Mouse (Mus musculus) embryonic facial prominence, embryonic 13.5 days (tissue): ENCODE measurements around the gene Nhlrc3. TPM values are rescaled to one million over a fixed set of nuclear protein-coding genes. Genes with fewer than 3 reads are reported as not detected.

Experiments used
- ATAC-seq: fragments of 200-750 bp; cut with Nextera tagmentation; 2 replicates; pipeline ENCODE4 v1.8.0; 2017; ENCODE audit warnings: low read depth; ENCODE audit not compliant: insufficient number of reproducible peaks, insufficient read depth, low FRiP score, low TSS enrichment
- H3K27ac ChIP-seq: fragments of 300-500 bp; sonication (generic); 2 replicates; pipeline ENCODE4 v1.5.1; 2015; ENCODE audit warnings: moderate library complexity, mild to moderate bottlenecking, inconsistent platforms
- H3K27me3 ChIP-seq: fragments of 300-500 bp; sonication (generic); 2 replicates; pipeline ENCODE4 v1.6.1; 2015; ENCODE audit warnings: mild to moderate bottlenecking, inconsistent platforms
- H3K36me3 ChIP-seq: fragments of 300-500 bp; sonication (generic); 2 replicates; pipeline ENCODE4 v1.6.1; 2015; ENCODE audit warnings: mild to moderate bottlenecking, inconsistent platforms
- H3K4me1 ChIP-seq: fragments of 300-500 bp; sonication (generic); 2 replicates; pipeline ENCODE4 v1.6.1; 2015; ENCODE audit warnings: inconsistent platforms
- H3K4me2 ChIP-seq: fragments of 300-500 bp; sonication (generic); 2 replicates; pipeline ENCODE4 v1.6.1; 2015; ENCODE audit warnings: moderate library complexity, mild to moderate bottlenecking, inconsistent platforms
- H3K4me3 ChIP-seq: fragments of 300-500 bp; sonication (generic); 2 replicates; pipeline ENCODE4 v1.5.1; 2015; ENCODE audit warnings: mild to moderate bottlenecking, inconsistent platforms
- H3K9ac ChIP-seq: fragments of 300-500 bp; sonication (generic); 2 replicates; pipeline ENCODE4 v1.6.1; 2015; ENCODE audit warnings: mild to moderate bottlenecking, inconsistent platforms
- H3K9me3 ChIP-seq: fragments of 300-500 bp; sonication (generic); 2 replicates; pipeline ENCODE4 v1.6.1; 2016; ENCODE audit warnings: inconsistent platforms
- WGBS: fragments of 180-500 bp; shearing (Covaris S2); methylation state at CpG from one replicate; pipeline ENCODE4 v1.1.7; 2015; ENCODE audit warnings: mixed read lengths; 5-methylcytosine and 5-hydroxymethylcytosine counted together
- polyA plus RNA-seq: library from polyadenylated mRNA; unstranded; fragments of >200 nt; fragmentation: Nextera tagmentation; extraction: Ambion mirVana; gene quantifications from 2 replicates; pipeline ENCODE4 v1.2.1, GENCODE M21; 2015

The Nhlrc3 gene
- 9.0 and 11.7 TPM in 2 replicates for polyA plus RNA-seq

DNA sequence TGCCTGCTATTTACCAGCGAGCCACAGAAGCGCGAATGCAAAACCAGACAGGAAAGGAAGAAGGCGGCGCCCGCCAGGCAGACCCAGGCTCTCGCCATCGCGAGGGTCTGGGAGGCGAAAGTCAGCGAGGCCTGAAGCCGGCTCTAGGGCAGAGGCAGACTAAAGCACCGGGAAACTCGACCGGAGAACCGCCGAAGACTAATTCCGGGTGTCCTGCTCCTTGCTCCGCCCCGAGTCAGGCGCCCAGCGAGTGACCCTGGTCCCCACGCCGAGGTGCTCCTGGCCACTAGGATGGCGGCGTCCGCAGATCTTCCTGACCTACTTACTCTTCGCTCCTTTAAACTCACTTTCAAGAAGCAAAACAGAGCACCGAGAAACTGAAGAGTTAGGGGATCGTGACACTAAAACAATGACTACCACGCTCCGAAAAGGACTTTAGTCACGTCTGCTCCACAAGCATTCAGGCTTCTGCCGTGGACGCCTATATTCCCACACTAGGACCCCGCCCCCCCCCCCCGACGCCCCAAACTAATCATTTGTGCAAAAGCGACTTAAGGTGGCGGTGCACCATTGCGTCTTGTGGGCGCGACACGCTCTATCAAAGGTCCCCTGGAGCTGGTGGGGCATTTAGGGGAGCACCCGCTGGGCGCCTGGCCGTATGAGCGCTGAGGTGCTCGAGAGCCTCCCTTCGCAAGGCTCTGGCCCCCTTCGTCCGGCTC, at the start of gene Nhlrc3, which contains the start of gene Proser1:
Gene Nhlrc3 (minus strand): TSS at position 287 of the 719 bp plus-strand sequence.
Gene Proser1 (plus strand): TSS at position 621 of the 719 bp plus-strand sequence.
- Histone ChIP-seq H3K4me3 (peak within 1 kb of the TSS; percentile 85), H3K9me3 (no peaks in the 10 kb centered on the region), H3K36me3 (peaks cover 19% of the 10 kb centered on the region), H3K4me1 (peaks cover 31% of the 10 kb centered on the region), H3K27ac (peak within 1 kb of the TSS; percentile 89), H3K9ac (peak within 1 kb of the TSS; percentile 94), H3K4me2 (peak within 1 kb of the TSS; percentile 80), H3K27me3 (no peaks in the 10 kb centered on the region)
- WGBS, result under 1% methylated on average over 52 of the region's 52 CpGs
- ATAC-seq, result peak; percentile 95

DNA sequence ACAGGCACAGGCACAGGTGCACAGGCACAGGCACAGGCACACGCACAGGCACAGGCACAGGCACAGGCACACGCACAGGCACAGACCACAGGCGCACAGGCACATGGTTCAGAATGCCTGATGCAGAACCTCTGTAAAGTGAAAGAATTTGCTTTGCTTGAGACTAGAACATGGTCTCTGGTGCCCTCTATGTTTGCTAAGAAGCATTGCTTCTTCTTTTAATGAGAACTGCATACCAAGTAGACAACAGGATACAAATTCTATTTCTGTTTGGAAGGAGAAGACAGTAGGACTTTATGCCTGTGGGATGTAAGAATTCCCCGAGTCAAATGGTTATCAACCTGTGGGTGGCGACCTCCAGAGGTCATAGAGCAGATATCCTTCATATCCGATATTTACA, 39.3 kb upstream of the Nhlrc3 start:
- Histone ChIP-seq H3K27ac (no peak overlapping the region), H3K36me3 (no peaks in the 10 kb centered on the region), H3K9me3 (no peaks in the 10 kb centered on the region), H3K9ac (no peak overlapping the region), H3K4me1 (0 out of 2 replicates have a peak, but pooled peaks cover 6% of the 10 kb centered on the region), H3K4me2 (no peak overlapping the region), H3K4me3 (no peak overlapping the region), H3K27me3 (no peaks in the 10 kb centered on the region)
- WGBS, result 66% methylated on average over 6 of the region's 6 CpGs
- ATAC-seq, result no peak

DNA sequence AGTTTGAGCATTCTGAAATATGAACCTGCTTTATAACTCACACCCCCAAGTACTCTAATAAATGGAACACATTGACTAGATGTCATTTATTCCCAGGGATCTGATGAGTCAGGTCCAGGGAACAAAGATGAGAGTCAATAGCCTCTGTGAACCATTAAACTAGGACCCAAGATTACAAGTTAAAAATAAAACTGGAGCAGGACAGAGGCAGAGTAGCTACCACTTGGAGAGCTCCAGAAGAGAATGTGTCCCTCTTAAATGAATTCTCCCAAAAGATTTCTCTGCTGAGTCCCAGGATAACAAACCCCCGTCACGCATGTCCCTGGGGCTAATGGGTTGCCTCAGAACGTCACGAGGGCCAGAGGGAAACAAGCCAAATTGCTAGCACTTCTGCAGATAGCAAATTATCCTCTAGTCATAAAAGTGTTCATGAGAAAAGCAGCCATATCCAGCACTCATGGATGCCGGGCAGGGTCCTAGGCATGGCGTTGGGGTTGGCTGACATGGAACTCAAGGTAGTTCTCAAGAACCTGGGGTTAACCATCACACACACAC, 35.3 kb upstream of the Nhlrc3 start:
- Histone ChIP-seq H3K27ac (no peak overlapping the region), H3K27me3 (no peaks in the 10 kb centered on the region), H3K4me3 (no peak overlapping the region), H3K9me3 (no peaks in the 10 kb centered on the region), H3K9ac (no peak overlapping the region), H3K36me3 (no peaks in the 10 kb centered on the region), H3K4me2 (no peak overlapping the region), H3K4me1 (0 out of 2 replicates have a peak, but pooled peaks cover 8% of the 10 kb centered on the region)
- ATAC-seq, result no peak
- WGBS, result 71% methylated on average over 6 of the region's 6 CpGs

DNA sequence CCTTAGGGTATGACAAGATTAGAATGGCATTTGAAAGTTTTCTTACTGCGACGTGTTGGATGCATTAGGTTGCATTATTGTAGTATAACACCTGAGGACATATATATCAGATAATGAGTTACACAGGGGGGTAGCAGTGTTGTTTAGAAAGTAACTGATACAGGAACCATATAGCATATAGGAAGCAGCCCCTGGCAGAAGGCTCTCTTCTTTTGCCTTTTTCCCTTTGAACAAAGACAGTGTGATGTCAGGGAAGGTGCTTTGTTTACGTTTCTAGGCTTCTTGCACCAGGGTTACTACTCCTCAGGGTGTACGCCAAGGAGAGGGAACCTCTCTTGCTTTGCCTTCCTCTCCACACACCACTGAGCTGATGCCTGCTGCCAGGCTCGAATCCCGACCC, 25.2 kb upstream of the Nhlrc3 start, which contains the start of gene Stoml3:
Gene Stoml3 (plus strand): TSS at position 301 of the 400 bp plus-strand sequence.
- H3K9ac ChIP-seq, result no peak within 1 kb of the TSS
- no peaks in the 10 kb centered on the region; the same call in 1 of the 2 replicates for H3K36me3 ChIP-seq
- H3K4me1 ChIP-seq, result peaks cover 7% of the 10 kb centered on the region
- 69% methylated on average over 6 of the region's 6 CpGs for WGBS
- H3K27me3 ChIP-seq, result no peaks in the 10 kb centered on the region
- no peak within 1 kb of the TSS for H3K27ac ChIP-seq
- no peaks in the 10 kb centered on the region for H3K9me3 ChIP-seq
- ATAC-seq, result no peak
- no peak within 1 kb of the TSS for H3K4me2 ChIP-seq
- no peak within 1 kb of the TSS for H3K4me3 ChIP-seq

DNA sequence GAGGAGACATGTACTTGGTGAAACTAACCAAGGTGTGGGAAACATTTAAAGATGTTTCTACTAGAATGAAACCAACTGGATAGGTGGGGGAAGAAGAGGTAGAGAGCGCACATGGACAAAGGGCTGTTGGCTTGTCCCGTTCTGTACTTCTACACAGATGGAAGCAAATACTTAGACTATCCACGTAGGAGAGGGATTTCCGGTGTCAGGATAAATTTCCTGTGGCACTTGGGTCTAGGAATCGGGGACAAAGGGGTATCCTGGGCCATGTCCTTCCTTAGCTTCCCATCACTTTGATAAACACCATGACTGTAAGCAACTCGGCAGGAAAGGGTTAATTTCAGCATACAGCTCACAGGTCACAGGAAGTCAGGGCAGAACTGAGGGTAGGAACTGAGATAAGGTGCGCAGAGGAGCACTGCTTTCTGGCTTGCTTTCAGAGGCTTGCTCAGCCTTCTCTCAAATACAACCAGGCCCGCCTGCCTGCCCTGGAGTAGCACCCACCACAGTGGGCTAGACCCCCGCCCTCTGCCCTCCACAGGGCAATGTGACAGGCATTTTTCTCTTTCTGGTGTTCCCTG, 24.0 kb upstream of the Nhlrc3 start:
- Histone ChIP-seq H3K4me1 (peaks cover 7% of the 10 kb centered on the region), H3K9ac (no peak overlapping the region), H3K4me2 (no peak overlapping the region), H3K27ac (no peak overlapping the region), H3K9me3 (no peaks in the 10 kb centered on the region), H3K36me3 (peaks cover 8% of the 10 kb centered on the region), H3K27me3 (no peaks in the 10 kb centered on the region), H3K4me3 (no peak overlapping the region)
- WGBS, result 67% methylated on average over 9 of the region's 9 CpGs
- ATAC-seq, result no peak

DNA sequence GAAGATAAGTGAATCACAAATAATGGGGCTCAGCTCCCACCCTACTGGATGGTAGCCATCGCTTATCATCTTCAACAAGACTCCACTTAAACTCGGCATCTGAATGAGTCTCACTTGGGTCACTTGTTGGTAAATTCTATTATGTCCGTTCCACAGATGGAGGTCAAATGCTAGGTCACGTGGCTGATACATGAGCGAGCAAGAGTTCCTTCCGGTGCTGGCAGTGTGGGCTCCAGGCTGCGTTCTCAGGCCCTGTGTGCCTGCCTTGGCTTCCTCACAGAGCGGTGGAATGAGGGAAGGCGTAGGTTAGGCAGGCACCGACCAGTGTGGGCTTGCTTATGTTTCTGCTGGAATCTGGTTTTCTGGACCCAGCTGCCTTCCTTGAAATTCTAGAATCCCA, 23.4 kb upstream of the Nhlrc3 start:
- H3K4me1 ChIP-seq, result peaks cover 7% of the 10 kb centered on the region
- H3K4me3 ChIP-seq, result no peak overlapping the region
- H3K9me3 ChIP-seq, result no peaks in the 10 kb centered on the region
- ATAC-seq, result no peak
- H3K27me3 ChIP-seq, result no peaks in the 10 kb centered on the region
- H3K4me2 ChIP-seq, result no peak overlapping the region
- H3K27ac ChIP-seq, result no peak overlapping the region
- H3K9ac ChIP-seq, result no peak overlapping the region
- peaks cover 12% of the 10 kb centered on the region for H3K36me3 ChIP-seq
- WGBS, result 61% methylated on average over 10 of the region's 10 CpGs

DNA sequence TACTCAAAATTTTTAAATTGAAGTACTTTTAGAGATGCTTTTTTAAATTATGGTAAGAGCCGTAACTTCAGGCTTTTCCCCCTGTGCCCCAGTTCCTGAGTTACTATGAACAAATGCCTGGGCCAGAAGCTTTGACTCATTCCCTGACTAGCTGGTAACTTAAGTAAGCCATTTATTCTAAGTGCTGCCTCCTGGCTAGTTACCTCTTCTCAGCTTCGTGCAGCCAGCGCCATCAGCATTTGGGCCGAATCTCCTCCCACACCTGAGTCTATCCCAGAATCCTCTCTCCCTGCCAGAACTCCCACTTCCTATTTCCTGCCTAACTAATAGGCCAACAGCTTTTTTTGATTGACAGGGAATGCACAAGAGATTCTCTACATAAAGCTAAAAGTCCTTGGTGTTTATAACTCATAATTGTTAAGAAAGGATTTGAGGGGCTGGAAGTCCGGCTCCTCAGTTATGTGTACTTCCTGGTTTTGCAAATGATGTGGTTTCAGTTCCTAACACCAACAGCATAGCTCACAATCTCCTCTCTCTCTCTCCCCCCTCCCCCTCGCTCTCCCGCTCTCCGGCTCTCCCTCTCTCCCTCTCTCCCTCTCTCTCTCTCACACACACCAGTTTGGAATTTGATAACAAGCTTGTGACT, 20.4 kb upstream of the Nhlrc3 start:
- Histone ChIP-seq H3K4me2 (no peak overlapping the region), H3K9me3 (no peaks in the 10 kb centered on the region), H3K4me1 (peaks cover 7% of the 10 kb centered on the region), H3K9ac (no peak overlapping the region), H3K4me3 (no peak overlapping the region), H3K27me3 (no peaks in the 10 kb centered on the region), H3K36me3 (peaks cover 38% of the 10 kb centered on the region), H3K27ac (no peak overlapping the region)
- WGBS, result 80% methylated on average over 8 of the region's 8 CpGs
- ATAC-seq, result no peak

DNA sequence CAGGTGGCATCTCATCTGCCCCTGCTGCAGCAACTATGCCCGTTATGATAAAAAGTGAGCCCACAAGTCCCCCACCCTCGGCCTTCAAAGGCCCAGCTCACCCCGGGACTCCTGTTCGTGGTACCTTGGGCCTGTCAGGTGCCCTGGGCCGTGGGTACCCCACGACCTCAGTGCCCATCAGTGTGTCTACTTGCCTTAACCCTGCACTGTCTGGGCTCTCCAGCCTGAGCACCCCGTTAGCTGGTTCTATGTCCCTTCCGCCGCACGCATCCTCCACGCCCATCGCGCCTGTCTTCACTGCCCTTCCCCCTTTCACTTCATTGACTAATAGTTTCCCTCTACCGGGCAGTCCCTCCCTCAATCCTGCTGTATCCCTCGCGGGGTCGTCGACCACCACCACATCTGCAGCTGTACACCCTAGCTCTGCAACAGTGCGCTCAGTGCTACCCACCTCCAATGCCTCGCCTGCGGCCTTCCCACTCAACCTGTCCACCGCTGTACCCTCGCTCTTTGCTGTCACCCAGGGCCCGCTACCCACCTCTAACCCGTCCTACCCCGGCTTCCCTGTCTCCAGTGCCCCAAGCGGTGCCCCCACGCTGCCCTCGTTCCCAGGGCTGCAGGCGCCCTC, 15.4 kb upstream of the Nhlrc3 start:
- H3K9me3 ChIP-seq, result no peaks in the 10 kb centered on the region
- peak; percentile 48; the same call in 1 of the 2 replicates for ATAC-seq
- no peak overlapping the region for H3K27ac ChIP-seq
- H3K4me3 ChIP-seq, result no peak overlapping the region
- no peak overlapping the region for H3K9ac ChIP-seq
- H3K36me3 ChIP-seq, result peaks cover 84% of the 10 kb centered on the region
- no peaks in the 10 kb centered on the region for H3K4me1 ChIP-seq
- WGBS, result 96% methylated on average over 30 of the region's 30 CpGs
- no peaks in the 10 kb centered on the region for H3K27me3 ChIP-seq
- no peak overlapping the region for H3K4me2 ChIP-seq

DNA sequence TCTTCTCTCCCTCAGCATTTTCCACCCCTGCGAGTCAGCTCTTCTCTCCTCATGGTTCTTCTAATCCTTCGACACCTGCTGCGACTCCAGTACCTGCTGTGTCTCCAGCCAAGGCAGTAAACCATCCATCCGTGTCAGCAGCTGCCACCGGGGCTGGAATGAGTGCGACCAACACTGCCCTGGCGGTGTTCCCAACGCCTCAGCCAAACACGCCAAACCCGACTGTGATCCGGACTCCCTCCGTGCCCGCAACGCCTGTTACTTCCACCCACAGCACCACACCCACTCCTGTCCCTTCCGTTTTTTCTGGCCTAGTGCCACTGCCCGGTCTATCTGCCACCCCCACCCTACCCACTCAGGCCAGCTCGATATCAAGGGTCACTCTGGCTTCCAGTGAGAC, 14.3 kb upstream of the Nhlrc3 start:
- peaks cover 91% of the 10 kb centered on the region for H3K36me3 ChIP-seq
- no peak overlapping the region for H3K4me3 ChIP-seq
- WGBS, result 89% methylated on average over 17 of the region's 17 CpGs
- H3K27ac ChIP-seq, result no peak overlapping the region
- H3K4me2 ChIP-seq, result no peak overlapping the region
- H3K9me3 ChIP-seq, result no peaks in the 10 kb centered on the region
- ATAC-seq, result no peak
- no peaks in the 10 kb centered on the region for H3K4me1 ChIP-seq
- H3K27me3 ChIP-seq, result no peaks in the 10 kb centered on the region
- no peak overlapping the region for H3K9ac ChIP-seq

DNA sequence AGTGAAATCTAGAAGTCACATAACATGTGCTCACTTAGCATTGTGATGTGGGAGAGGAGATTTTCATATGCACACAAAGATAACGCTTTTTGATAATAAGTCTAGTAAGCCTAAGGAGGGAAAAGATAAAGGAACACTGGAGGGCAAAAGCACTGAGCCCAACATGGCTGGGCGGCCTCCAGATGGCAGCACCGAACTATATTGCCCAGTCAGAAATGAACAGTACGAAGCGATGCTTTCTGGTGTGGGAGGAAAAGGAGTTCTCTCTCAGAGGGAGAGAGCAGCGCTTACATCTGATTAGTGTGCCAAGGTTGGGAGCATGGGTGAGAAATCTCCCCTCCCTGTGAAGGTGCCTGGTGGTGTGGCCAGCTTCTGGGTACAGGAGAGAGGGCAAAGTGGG, 12.8 kb upstream of the Nhlrc3 start:
- H3K4me2 ChIP-seq, result no peak overlapping the region
- no peak overlapping the region for H3K4me3 ChIP-seq
- H3K36me3 ChIP-seq, result peaks cover 93% of the 10 kb centered on the region
- no peak for ATAC-seq
- no peaks in the 10 kb centered on the region for H3K9me3 ChIP-seq
- H3K9ac ChIP-seq, result no peak overlapping the region
- no peaks in the 10 kb centered on the region for H3K4me1 ChIP-seq
- 71% methylated on average over 6 of the region's 6 CpGs for WGBS
- no peaks in the 10 kb centered on the region for H3K27me3 ChIP-seq
- no peak overlapping the region for H3K27ac ChIP-seq

DNA sequence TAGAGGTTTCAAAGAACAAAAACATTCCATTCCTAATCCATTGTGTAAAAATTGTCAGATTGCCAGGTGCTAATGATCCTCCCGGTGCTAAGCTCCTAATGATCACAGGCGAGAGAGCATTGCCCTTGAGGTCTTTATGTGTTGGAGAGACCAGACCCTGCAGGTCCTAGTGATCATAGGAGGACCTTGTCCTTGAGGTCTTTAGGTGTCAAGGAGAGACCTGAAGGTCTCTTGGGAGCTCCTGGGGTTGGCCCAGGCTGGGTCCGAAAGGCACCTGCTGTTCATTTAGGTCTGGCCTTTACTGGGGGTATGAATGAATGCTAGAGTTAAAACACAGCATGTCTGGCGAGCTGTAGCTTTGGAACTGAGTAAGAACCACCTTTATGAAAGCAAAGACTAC, 11.0 kb upstream of the Nhlrc3 start:
- peaks cover 94% of the 10 kb centered on the region for H3K36me3 ChIP-seq
- ATAC-seq, result no peak
- 74% methylated on average over 4 of the region's 4 CpGs for WGBS

More for the DNA sequence above, 11.0 kb upstream of the Nhlrc3 start:
- Histone ChIP-seq H3K4me1 (no peaks in the 10 kb centered on the region), H3K27me3 (no peaks in the 10 kb centered on the region), H3K4me2 (no peak overlapping the region), H3K4me3 (no peak overlapping the region), H3K9ac (no peak overlapping the region), H3K9me3 (no peaks in the 10 kb centered on the region), H3K27ac (no peak overlapping the region)
